Mouse (Mus musculus) lung, postnatal 14 days (tissue): Measurements from ENCODE around the gene Filip1l.

ENCODE experiments used
- DNase-seq: peaks from one replicate; pipeline ENCODE4 v3.0.0; 2021

Gene Filip1l

DNA sequence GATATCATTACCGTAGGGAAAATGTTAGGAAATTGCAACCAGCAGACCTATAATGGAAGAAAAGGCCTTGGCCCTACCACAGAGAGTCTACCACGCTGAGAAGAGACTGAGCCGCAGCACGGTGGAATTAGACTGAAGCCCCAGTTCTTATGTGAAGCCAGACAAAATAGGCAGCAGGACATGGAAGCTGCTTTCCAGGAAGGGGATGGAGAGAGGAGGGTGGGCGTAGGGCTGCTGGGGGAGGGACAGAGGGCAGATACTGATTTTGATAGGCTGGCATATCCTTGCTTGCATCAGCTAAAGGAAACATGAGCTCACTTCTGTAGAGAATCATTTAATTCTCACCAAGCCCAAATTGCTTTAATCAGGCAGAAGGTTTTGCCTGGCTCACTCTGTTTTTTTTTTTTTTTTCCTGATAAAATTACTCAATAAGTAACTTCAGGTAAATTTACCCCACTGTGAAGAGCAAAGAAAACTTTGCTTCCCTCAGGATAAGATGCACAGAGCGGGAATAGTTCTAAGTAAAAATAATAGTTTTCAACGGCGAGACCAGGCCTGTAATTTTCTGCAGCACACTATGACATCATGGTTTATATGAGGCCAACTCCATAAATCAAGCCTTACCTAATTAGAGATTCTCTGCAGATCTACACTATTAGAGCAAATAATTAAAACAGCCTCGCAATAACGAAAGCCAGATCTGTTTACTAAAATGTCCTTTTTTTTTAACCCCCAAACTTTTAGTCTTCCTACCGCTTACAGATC, 84.8 kb downstream of the Filip1l start:
- no peak for DNase-seq

DNA sequence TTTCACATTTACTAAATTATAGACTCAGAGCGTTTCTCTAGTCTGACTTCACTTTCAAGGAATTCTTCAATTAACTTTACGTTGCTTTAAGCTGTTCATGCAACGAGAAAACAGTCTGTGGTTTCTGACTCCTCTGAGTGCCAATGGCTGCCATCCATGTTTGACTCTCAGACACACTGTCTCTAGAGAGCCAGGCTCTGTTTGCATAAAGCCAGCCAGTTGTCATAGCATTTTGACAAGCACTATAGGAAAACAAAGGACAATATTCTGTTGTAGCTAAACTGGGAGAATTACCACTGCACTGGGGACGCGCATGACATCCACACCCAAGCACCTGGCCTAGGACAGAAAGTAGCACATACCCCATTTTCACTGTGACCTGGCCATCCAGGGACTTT, 85.4 kb downstream of the Filip1l start:
- no peak for DNase-seq

DNA sequence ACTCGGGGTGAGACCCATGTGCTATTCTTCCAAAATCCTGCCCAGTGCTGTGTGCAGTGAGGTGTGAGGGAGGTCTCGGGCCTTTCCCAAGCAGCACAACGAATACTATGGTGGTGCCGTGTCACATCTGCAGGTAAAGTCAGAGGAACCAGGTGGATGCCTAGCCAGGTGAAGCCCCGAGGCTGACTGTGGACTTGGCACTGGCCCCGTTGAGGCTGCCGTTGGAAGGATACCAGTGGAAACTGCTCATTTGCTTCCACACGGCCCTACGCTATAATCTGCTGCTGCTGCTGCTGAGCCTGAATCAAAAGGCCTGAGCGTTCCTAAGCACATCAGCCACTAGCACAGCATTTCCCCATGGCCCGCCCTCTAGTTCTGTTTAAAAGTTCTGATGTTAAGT, 86.3 kb downstream of the Filip1l start:
- no peak for DNase-seq

DNA sequence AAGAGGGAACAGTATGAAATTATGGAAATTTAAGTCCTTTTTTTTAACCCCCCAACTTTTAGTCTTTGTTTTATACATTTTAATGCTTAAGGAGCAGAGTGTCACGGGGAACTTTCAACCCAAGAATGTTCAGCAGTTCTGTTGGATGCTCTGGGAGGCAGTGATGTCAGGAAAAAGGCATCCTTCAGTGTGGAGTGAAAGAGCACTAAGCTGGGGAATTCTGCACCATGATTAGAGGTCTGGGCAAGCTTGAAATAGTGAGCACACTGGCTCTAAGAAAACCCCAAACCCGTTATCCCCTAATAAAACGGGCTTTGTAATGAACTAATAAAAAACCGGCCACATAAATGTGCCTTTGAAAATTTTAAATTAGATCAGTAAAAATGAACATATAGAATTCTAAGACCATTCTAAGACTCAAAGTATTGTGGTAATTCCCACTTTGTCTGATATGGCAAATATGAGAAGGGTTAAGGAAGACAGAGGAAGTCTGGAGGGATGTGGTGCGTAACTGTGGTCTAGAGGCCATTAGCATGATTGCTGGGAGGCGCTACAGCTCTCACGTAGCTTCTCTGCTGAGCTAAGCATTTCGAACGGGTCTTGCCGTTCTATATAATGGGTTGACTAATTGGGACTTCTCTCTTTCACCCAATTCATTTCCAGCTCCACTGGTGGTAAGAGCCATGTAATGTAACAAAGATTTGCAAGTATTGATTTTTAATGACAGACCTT, 88.0 kb downstream of the Filip1l start:
- DNase-seq = no peak

DNA sequence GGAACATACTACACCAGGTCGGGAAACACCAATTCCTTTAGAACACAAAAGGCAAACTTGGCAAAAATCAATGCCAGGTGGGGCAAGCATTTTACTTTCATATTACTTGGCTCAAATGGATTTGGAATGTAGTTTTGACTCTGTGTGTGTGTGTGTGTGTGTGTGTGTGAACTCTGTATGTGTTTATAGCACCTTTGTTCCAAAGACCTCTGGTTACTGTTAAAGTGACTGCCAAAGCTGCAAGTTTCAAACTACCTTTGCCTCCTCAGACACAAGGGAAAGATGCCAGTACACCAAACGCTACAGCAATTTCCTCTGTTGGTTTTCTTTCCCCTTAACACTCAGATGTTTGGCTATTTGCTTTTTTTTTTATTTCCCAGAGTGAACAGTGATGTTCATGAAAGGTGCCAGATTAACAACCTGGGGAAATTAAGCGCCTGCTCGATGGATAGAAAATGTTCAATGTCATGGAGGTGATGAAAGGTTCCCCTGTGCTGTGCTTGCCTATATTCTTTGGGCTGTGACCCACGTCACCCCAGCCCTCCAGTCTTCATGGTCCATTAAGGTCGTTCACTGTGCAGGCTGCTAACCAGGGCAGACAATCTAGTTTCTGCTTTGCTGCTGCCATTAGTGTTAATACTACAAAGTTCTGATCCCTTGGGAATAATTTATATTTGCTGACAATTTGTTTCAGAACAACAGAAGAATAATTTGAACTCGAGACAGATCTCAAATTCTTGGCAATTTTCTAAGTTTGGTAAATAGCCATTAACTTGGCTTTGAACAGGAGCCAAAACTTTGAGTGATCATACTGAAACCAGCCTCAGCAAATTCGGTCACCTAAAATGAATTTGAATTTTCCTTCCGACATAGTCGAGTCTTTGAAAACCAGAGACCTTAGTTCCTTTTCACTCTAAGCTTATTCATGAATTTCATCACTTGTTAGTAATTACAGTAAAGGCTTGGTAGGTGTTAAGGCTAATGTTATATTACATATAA, 92.5 kb downstream of the Filip1l start:
- DNase-seq = no peak

DNA sequence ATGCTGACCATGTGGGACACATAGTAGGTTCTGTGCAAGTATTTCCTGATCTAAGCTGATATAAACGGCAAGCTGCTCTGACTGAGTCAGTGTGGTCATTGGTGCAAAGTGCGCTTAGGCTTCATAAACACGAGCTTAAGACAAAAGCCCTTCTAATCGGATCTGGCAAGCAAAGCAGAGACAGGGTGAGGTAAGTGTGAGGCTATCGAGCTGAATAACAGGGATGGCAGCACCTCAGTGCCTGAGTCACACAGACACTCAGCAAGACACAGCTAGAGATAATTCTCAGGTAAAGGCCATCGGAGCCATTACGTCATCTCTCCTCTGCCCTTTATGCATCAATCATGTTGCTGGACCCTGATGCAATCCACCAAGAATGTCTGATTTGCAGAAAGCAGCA, 100.1 kb downstream of the Filip1l start:
- DNase-seq = peak; percentile 14

DNA sequence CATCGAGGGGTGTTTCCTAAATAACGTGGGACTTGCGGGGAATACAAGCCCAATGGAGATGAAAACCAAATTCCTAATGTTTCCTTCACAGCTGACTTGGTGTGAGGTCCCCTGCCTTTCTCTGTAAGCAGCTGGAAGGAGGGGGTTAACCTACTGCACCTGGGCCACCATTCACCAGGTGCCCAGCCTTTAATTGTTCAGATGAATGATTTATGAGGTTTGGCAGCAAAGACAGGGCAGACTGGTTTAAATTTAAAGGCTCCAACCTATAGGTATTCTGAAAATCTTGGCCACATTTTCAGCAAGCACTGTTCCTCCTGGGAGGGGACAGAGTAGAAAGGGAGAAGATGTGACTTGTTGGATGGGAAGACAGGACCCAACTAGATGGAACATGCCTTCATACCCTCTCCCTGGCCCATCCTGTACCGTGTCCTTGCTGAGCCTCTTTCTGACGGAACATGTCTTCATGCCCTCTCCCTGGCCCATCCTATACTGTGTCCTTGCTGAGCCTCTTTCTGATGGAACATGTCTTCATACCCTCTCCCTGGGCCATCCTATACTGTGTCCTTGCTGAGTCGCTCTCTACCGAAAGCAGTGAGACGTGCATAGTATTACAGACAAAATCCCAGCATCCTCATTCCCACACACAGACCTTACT, 101.3 kb downstream of the Filip1l start:
- DNase-seq = no peak

DNA sequence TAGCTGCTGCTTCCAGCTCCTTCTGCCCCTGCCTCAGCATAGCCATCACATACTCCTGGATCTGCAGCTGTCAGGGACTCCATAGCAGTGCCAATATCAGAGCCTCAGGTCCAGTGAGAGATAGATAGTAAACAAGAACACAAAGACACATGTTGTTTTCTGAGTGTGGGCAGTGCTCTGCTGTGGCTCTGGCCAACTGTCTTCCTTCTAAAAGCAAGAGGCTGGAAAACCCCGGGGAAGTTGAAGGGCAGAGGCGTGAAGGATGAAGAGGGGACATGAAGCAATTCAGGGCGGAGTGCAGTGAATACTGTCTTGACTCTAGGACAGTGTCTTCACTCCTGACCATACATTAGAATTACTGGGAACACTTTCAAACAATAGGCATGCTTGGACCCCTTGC, 102.7 kb downstream of the Filip1l start:
- DNase-seq = no peak

DNA sequence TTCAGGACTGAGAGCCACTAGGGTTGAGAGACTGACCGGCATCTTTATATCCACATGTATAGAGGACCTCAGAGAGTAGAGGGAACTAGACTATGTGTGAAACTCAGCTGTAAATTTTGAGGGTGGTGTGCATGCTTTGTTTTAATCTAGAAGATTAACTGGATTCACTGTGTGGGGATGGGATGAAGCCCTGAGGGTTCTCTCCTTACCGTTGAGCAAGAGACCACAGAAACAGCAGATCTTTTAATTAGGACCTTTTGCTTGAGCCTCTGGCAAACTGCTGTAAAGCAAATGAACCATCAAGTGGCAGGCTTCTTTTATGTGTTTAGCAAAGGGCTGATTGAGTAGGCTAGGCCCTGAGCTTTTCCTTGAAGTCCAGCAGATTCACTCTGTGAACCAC, 103.1 kb downstream of the Filip1l start:
- no peak for DNase-seq

DNA sequence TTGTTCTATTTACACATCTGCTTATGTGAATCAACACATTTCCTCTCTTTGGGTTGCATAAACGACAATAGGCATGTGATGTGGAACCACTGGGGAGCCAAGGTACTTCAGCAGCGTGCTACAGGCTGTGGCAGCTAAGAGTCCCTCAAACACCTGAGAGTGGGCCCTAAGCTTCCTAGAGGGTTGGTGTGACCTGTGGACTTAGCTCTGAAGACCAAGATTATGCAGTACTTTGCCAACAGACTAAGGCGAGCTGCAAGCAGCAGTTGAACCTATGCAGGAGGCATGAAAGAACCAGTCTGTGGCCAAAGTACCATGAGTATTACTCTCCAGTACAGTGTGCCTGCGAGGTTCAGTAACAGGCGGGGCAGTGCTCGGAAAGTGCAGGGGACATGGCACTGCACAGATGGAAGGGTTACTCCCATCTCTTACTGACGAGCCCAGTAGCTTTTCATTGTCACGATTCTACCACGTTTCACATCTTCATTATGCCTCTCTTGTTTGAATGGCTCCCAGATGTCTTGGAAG, 112.6 kb downstream of the Filip1l start:
- no peak for DNase-seq

DNA sequence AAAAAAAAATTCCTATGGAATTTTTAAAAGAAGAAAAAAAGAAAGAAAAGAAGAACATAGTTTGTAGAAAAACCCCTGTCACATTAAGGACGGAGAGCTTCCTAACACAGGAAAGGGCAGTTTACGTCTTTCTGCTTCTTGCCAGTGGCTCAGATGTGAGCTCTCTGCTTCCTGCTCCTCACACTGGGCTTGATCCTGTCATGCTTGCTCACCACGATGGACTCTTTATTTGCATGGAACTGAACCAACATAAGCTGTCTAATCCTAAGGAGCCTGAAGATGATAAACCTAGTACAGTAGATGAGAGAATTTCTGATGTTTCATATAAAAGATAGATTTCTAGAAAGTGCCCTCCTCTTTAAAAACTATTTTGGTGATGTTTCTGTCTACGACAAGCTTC, 116.4 kb downstream of the Filip1l start:
- no peak for DNase-seq

DNA sequence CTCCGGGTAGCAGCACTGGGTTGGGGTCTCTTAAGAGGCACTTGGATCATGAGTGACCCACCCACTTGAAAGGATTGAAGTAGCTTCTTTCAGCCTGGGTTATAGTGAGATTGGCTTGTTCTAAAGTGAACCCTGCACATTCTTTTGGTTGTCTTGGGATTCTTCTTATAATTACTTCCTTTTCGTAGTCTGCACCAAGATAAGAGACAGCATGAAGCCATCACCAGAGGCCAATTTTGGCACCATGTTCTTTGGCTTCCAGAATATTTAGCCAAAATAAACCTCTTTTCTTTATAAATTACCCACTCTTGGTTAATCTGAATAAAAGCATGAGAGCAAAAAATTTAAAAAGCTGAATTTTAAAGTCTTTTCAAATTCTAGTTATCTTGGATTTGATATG, 117.0 kb downstream of the Filip1l start:
- no peak for DNase-seq

DNA sequence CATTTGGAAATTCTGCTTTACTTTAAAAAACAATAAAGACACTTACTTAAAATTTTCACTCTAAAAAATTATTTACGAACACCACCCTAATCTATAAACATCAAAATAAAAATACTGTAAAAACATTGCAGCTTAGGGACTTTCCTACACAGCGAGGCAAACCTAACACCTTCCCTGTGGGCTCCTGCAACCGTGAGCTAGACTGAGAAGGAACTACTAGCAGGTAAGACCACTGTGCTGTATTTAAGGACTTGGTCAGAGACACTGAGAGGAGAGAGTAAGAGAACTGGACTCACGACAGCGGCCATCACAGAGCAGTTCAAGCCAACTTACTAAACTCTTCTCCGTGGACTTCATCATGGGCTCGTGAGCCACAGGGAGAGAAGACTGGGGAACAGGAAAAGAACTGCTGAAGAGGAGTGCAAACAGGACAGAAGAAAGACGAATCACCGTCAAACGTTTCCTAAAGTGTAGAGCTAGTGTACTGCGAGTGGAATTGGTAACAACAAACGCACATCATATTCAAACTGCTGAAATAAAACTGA, 117.5 kb downstream of the Filip1l start:
- DNase-seq = no peak

DNA sequence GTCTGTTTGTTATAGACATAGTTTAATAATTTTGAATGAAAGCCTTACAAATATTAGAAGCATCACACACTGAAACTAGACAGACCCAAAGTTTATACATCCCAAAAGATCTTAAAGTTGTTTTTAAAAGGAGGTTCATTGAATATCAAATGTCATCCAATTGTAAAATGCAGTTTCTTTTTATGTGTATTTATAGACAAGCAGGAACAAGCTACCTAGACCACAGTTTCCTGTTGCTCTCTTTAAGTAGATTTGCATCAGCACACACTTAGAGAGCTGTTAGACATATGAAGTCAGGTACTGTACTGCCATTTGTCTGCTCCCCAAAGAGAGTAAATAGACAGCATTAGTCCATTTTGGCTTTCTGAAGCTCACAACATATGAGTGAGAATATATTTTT, 118.2 kb downstream of the Filip1l start:
- DNase-seq = no peak

DNA sequence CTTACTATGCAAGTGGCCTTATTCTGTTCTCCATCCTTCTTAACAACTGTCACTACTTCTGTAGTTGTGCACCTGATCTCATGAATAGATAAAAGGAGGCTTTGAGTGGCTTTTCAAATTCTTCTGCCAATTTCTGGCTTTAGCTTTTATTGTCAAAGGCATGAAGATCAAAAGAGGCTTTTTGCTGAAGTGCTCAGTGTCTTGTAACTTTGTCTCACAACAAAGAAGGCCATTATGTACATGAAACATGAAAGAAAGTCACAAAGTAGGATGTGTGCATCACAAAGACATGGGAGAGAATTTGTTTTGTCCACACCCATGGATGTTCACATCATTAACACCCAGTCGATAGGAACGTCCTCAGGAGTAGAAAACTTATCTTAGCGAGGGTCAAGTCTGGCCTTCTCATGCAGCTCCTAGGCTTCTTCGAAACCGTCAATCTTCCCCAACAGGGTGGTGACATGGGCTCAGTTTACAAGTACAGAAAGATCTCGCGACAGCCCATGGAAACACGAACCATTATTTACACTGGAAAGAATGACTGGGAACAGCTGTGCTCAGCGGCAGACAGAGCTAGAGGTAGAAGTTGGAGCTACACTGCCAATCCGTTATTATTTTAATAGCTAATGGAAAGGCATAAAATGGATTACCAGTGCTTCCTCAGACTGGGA, 120.7 kb downstream of the Filip1l start:
- DNase-seq = no peak

DNA sequence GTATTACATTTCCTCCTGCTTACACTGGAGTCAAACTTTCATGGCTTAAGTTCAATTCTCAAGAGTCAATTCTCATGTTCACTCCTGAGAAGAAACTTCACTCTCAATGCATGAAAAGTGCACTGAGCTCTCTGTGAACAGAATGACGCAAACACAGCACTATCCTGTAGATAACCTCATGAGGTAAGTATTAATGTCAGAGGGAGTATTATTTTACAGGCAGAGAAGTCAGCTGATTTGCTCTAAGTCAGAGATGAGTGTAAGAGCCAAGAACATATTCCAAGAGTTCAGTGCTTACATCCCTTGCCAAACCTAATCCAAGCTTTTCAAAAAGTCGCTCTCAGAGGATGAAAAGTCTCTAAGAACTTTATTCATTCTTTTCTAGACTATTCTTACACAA, 125.6 kb downstream of the Filip1l start:
- DNase-seq = no peak

DNA sequence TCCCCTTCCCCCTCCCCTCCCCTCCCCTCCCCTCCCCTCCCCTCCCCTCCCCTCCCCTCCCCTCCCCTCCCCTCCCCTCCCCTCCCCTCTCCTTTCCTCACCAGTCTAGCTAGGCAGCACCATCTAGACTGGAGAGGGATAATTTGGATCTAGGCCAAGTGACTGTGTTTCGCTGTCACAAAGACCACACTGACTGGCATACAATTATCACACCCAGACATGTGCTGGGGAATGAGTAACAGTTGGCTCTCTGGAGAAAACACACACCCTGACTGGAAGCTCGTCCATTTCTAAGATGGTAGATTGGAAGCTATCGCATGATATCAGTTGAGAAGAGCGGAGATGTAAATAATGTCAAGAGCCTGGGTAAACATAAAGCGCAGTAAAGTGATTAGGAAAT, 126.9 kb downstream of the Filip1l start:
- no peak for DNase-seq

DNA sequence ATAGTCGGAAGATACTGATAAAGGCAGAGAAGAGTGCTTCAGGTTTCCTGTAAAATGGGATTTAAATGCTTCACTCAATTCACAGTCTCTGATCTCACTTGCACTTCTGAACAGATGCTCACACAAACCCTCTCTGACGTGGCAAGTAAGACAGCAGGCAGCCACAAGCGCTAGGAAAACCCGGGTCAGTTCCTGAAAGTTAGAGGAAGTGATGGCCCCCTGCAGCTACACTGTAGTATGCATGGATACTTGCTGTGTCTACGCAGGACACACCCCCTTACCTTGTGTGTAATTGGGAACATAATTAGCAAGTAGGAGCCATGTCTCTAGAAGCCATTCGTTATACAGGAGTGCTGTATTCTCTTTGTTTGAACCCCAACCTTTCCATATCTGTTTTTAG, 129.4 kb downstream of the Filip1l start:
- no peak for DNase-seq

DNA sequence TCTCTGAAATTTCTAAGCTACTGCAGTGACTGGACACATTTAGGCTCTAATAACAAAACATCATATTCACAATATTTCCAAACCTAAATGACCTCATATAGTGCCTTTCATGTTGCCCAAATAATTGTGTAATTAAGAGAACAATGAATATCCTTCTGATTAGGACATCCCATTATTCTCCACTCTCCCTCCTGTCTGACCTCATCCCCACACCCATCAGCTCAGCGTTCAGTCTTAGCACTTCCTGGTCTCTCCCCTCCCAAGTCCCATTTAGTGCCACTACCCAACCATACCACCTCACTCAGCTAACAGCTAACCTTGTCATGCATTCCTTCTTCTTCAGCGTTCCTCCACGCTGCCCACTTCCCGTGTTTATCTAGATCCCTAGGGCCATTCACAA, 130.0 kb downstream of the Filip1l start:
- no peak for DNase-seq

DNA sequence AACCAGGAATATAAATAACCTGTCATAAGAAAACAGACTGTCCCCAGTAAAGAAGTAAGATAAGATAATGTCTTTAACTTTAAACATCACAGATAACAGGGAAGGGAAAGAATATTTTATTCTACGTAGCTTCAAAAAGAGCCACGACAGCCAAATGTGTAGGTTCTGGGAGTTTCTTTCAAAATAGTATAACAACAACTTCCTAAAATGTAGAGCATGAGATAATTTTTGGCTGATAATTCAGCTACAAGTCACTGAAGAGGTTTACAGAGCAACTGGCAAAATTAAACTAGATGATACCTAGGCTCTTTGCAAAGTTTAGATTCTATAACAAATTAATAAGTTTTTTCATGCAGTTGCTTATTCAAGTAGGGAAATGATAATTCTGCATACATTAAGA, 130.6 kb downstream of the Filip1l start:
- DNase-seq = no peak

DNA sequence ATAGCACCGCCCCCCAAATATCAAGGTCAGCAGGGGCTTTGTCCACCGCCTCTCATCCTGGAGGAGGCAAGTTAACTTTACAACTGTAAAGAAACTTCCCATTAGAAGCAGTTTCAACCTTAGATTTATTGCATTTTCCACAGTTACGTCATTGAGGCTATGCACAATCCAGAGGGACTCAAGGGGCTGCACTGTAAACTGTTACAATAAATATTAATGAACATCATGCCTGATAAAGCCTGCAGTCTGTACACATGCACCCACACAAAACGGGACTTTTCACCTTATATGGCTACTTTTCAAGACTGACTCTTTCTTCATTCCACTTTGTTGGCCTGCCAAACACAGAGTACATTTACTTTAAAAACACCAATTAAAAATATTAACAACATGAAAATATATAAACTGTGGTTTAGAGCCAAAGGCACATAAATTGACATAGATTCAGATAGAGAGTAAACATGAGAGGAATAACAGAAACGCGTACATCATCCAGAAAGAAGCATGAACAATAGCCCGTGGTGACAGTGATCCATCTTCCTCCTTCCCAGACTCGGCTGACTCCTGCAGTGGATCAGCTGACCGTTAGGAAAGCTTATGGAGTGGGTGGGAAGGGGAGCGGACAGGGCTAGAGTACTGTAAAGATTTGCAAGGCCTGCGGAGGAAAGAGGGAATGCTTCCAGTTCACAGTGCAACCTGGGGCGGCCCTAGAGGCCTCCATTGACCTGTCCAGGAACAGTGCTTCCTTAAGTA, 131.3 kb downstream of the Filip1l start:
- DNase-seq = no peak
